Mouse (Mus musculus) forebrain, embryonic 14.5 days (tissue): ENCODE measurements around the gene Il1a. TPM values are rescaled to one million over a fixed set of nuclear protein-coding genes. Genes with fewer than 3 reads are reported as not detected.
A peak's percentile ranks its signal among the peaks of the same experiment; 100 is the strongest.

ENCODE experiments used
- ATAC-seq: fragments of 200-750 bp; cut with Nextera tagmentation; 2 replicates; pipeline ENCODE4 v1.8.0; 2017; ENCODE audit warnings: mild to moderate bottlenecking, moderate library complexity
- DNase-seq: peaks from one replicate; pipeline ENCODE4 v3.0.0-alpha.2; 2015; ENCODE audit warnings: low spot score
- H3K27ac ChIP-seq: fragments of 300-500 bp; sonication (generic); 2 replicates; pipeline ENCODE4 v1.5.1; 2014; ENCODE audit warnings: low read depth, mild to moderate bottlenecking, control low read depth, low read length, moderate library complexity
- H3K27me3 ChIP-seq: fragments of 300-500 bp; sonication (generic); replicated peaks from 2 replicates; pipeline ENCODE4 v1.6.1; 2014; ENCODE audit warnings: low read length, control low read depth, mixed read lengths; ENCODE audit not compliant: control insufficient read depth, insufficient read depth
- H3K36me3 ChIP-seq: fragments of 300-500 bp; sonication (generic); 2 replicates; pipeline ENCODE4 v1.6.1; 2014; ENCODE audit warnings: low read length, control low read depth; ENCODE audit not compliant: control insufficient read depth, insufficient read depth
- H3K4me1 ChIP-seq: fragments of 300-500 bp; sonication (generic); 2 replicates; pipeline ENCODE4 v1.6.1; 2014; ENCODE audit warnings: antibody characterized with exemption, low read length, control low read depth; ENCODE audit not compliant: control insufficient read depth, insufficient read depth
- H3K4me2 ChIP-seq: fragments of 300-500 bp; sonication (generic); 2 replicates; pipeline ENCODE4 v1.6.1; 2014; ENCODE audit warnings: mild to moderate bottlenecking, control low read depth, low read length
- H3K4me3 ChIP-seq: fragments of 300-500 bp; sonication (generic); 2 replicates; pipeline ENCODE4 v1.5.1; 2014; ENCODE audit warnings: low read depth, low read length, control low read depth
- H3K9ac ChIP-seq: fragments of 300-500 bp; sonication (generic); 2 replicates; pipeline ENCODE4 v1.6.1; 2014; ENCODE audit warnings: mild to moderate bottlenecking, low read length, control low read depth, moderate library complexity
- H3K9me3 ChIP-seq: fragments of 300-500 bp; sonication (generic); replicated peaks from 2 replicates; pipeline ENCODE4 v1.6.1; 2016; ENCODE audit warnings: low read length, control low read depth, mixed read lengths; ENCODE audit not compliant: control insufficient read depth
- WGBS: fragments of 180-500 bp; shearing (Covaris S2); extraction: QIAGEN DNeasy Blood & Tissue Kit; methylation state at CpG from one replicate; pipeline ENCODE4 v1.1.7; 2014; 5-methylcytosine and 5-hydroxymethylcytosine counted together
- polyA plus RNA-seq: library from polyadenylated mRNA; unstranded; fragments of >200 nt; fragmentation: Nextera tagmentation; extraction: Ambion mirVana; gene quantifications from 2 replicates; pipeline ENCODE4 v1.2.1, GENCODE M21; 2014

The Il1a gene
- polyA plus RNA-seq, 1 experiment from 2014 or later: 0.37 TPM

GRCm38 (mm10) chr2:129315831-129316230 lies 6.1 kb upstream of the Il1a start:
- H3K9me3 ChIP-seq: no peaks in the 10 kb centered on the region
- no peaks in the 10 kb centered on the region for H3K4me1 ChIP-seq
- no peaks in the 10 kb centered on the region for H3K36me3 ChIP-seq
- no peak overlapping the region for H3K9ac ChIP-seq
- no peak overlapping the region for H3K27ac ChIP-seq
- no peak for DNase-seq
- no peak overlapping the region for H3K4me2 ChIP-seq
- no peaks in the 10 kb centered on the region for H3K27me3 ChIP-seq
- 85% methylated on average over 4 of the region's 4 CpGs for WGBS
- ATAC-seq: no peak
- no peak overlapping the region for H3K4me3 ChIP-seq

- no peak for DNase-seq
- no peaks in the 10 kb centered on the region for H3K36me3 ChIP-seq
- H3K4me2 ChIP-seq: no peak overlapping the region
- no peak overlapping the region for H3K27ac ChIP-seq
- H3K4me1 ChIP-seq: no peaks in the 10 kb centered on the region
- H3K4me3 ChIP-seq: no peak overlapping the region
- ATAC-seq: no peak
- no peaks in the 10 kb centered on the region for H3K9me3 ChIP-seq
- WGBS: 79% methylated on average over 6 of the region's 6 CpGs
- H3K27me3 ChIP-seq: no peaks in the 10 kb centered on the region
- H3K9ac ChIP-seq: no peak overlapping the region
Observed at GRCm38 (mm10) chr2:129314880-129315279, 5.1 kb upstream of the Il1a start.

- H3K4me1 ChIP-seq: no peaks in the 10 kb centered on the region
- no peak overlapping the region for H3K4me3 ChIP-seq
- no peak overlapping the region for H3K27ac ChIP-seq
- no peak for DNase-seq
- no peaks in the 10 kb centered on the region for H3K9me3 ChIP-seq
- WGBS: 96% methylated on average over 1 of the region's 1 CpGs
- H3K36me3 ChIP-seq: no peaks in the 10 kb centered on the region
- no peak for ATAC-seq
- H3K9ac ChIP-seq: no peak overlapping the region
- H3K4me2 ChIP-seq: no peak overlapping the region
- H3K27me3 ChIP-seq: no peaks in the 10 kb centered on the region
Observed at GRCm38 (mm10) chr2:129313934-129314333, 4.2 kb upstream of the Il1a start.

- Histone ChIP-seq H3K27me3 (no peaks in the 10 kb centered on the region), H3K4me2 (no peak overlapping the region), H3K4me1 (no peaks in the 10 kb centered on the region), H3K4me3 (no peak overlapping the region), H3K9ac (no peak overlapping the region), H3K27ac (no peak overlapping the region), H3K36me3 (no peaks in the 10 kb centered on the region), H3K9me3 (no peaks in the 10 kb centered on the region)
- WGBS: 82% methylated on average over 4 of the region's 4 CpGs
- ATAC-seq (no peak), DNase-seq (no peak)
Observed at GRCm38 (mm10) chr2:129306020-129306419, 3.8 kb downstream of the Il1a start.

- H3K9ac ChIP-seq: peak overlapping the region; percentile 73
- H3K27me3 ChIP-seq: no peaks in the 10 kb centered on the region
- no peaks in the 10 kb centered on the region for H3K9me3 ChIP-seq
- H3K36me3 ChIP-seq: no peaks in the 10 kb centered on the region
- ATAC-seq (peak; percentile 57), DNase-seq (no peak)
- peak overlapping the region; percentile 71 for H3K4me2 ChIP-seq
- peak overlapping the region; percentile 54 for H3K4me3 ChIP-seq
- WGBS: 5% methylated on average over 10 of the region's 10 CpGs
- H3K27ac ChIP-seq: peak overlapping the region; percentile 92
- H3K4me1 ChIP-seq: no peaks in the 10 kb centered on the region; the same call in 1 of the 2 replicates
Observed at GRCm38 (mm10) chr2:129297589-129297982, 12.2 kb downstream of the Il1a start.

GRCm38 (mm10) chr2:129296671-129297588 lies 12.8 kb downstream of the Il1a start, which contains the start of gene Ckap2l:
Gene Ckap2l, minus strand, starts transcription at chr2:129297212.
- DNase-seq: peak; percentile 99
- H3K4me3 ChIP-seq: peak within 1 kb of the TSS; percentile 54

GRCm38 (mm10) chr2:129296086-129296485 lies 13.7 kb downstream of the Il1a start:
- Histone ChIP-seq H3K36me3 (no peaks in the 10 kb centered on the region), H3K4me2 (peak overlapping the region; percentile 51), H3K4me3 (peak overlapping the region; percentile 54), H3K27ac (no peak overlapping the region), H3K9ac (peak overlapping the region; percentile 62; the same call in 1 of the 2 replicates), H3K9me3 (no peaks in the 10 kb centered on the region), H3K27me3 (no peaks in the 10 kb centered on the region), H3K4me1 (no peaks in the 10 kb centered on the region; the same call in 1 of the 2 replicates)
- no peak for ATAC-seq
- DNase-seq: no peak
- 42% methylated on average over 5 of the region's 5 CpGs for WGBS

More at GRCm38 (mm10) chr2:129296671-129297588, 12.8 kb downstream of the Il1a start, which contains the start of gene Ckap2l:
- ATAC-seq: peak; percentile 100
- H3K9me3 ChIP-seq: no peaks in the 10 kb centered on the region
- no peaks in the 10 kb centered on the region; the same call in 1 of the 2 replicates for H3K4me1 ChIP-seq
- WGBS: under 1% methylated on average over 50 of the region's 50 CpGs
- no peaks in the 10 kb centered on the region for H3K27me3 ChIP-seq
- peak within 1 kb of the TSS; percentile 71 for H3K4me2 ChIP-seq
- peak within 1 kb of the TSS; percentile 92 for H3K27ac ChIP-seq
- H3K36me3 ChIP-seq: no peaks in the 10 kb centered on the region
- H3K9ac ChIP-seq: peak within 1 kb of the TSS; percentile 73

GRCm38 (mm10) chr2:129295075-129295474 lies 14.7 kb downstream of the Il1a start:
- Histone ChIP-seq H3K27ac (no peak overlapping the region), H3K36me3 (peaks cover 2% of the 10 kb centered on the region), H3K9ac (no peak overlapping the region), H3K27me3 (no peaks in the 10 kb centered on the region), H3K4me1 (no peaks in the 10 kb centered on the region; the same call in 1 of the 2 replicates), H3K4me3 (no peak overlapping the region), H3K4me2 (no peak overlapping the region), H3K9me3 (no peaks in the 10 kb centered on the region)
- DNase-seq (no peak), ATAC-seq (no peak)
- 92% methylated on average over 5 of the region's 5 CpGs for WGBS

- DNase-seq: no peak
- H3K9me3 ChIP-seq: no peaks in the 10 kb centered on the region
- H3K9ac ChIP-seq: no peak overlapping the region
- H3K4me1 ChIP-seq: no peaks in the 10 kb centered on the region
- 98% methylated on average over 5 of the region's 5 CpGs for WGBS
- H3K4me2 ChIP-seq: no peak overlapping the region
- no peak for ATAC-seq
- no peak overlapping the region for H3K27ac ChIP-seq
- H3K4me3 ChIP-seq: no peak overlapping the region
- H3K27me3 ChIP-seq: no peaks in the 10 kb centered on the region
- peaks cover 65% of the 10 kb centered on the region for H3K36me3 ChIP-seq
Observed at GRCm38 (mm10) chr2:129273823-129274222, 35.9 kb downstream of the Il1a start.
